20 mouse cellular contexts compared by ENCODE assay signal in the genomic region with DNA sequence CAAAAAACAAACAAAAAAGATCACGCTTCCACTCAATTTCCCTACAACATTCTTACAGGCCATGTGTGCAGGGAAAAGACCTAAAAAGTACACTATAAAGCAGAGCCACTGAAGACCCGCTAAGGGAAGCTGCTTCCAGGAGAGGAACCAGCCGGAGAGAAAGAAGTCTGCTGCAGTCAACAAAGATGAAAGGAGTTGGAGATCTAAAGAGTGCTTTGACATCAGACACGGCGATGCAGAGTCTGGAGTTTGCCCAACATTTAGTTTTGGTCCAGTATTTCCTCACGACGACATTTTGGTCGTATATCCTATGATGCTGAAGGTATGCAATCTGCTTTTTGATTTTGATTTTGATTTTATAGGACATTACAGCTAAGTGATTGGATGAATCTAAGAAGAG.
DNase-seq lines count a peak whose midpoint lies in the region; TF ChIP-seq lines count a peak whose summit lies in the region.
"Had no signal": no experiment of that assay in that cellular context is flagged by ENCODE, and none has a peak within 500 bp of the region (broad histone marks: within the 10 kb centered on the region; RNA-seq: fewer than 3 reads in every experiment).

No protein-coding gene starts in this region.

- no peak overlapping the region for H3K4me3 ChIP-seq in kidney, adult 2 months (ENCODE audit: insufficient read depth, low read depth, low read length)
- no peak overlapping the region for H3K4me3 ChIP-seq in left cerebral cortex, adult 2 months
- H3K4me3 ChIP-seq: embryonic facial prominence, embryonic 12.5 days; forebrain, embryonic 15.5 days; heart, adult 2 months; heart, embryonic 15.5 days; hindbrain, embryonic 10.5 days; hindbrain, embryonic 15.5 days had no signal

- 79% methylated on average over 8 of the region's 8 CpGs for WGBS in kidney, adult 2 months

- no peak overlapping the region for H3K27ac ChIP-seq in kidney, adult 2 months (ENCODE audit: insufficient read depth, low read depth, low read length)
- H3K27ac ChIP-seq in left cerebral cortex, adult 2 months: no peak overlapping the region
- H3K27ac ChIP-seq: embryonic facial prominence, embryonic 12.5 days; forebrain, embryonic 15.5 days; heart, adult 2 months; heart, embryonic 15.5 days; hindbrain, embryonic 10.5 days; hindbrain, embryonic 15.5 days had no signal

- TF ChIP-seq POLR2A in kidney, adult 2 months (IDR thresholded peaks at IDR 0.05; ENCODE audit: low read depth, low read length): no peak

- H3K4me1 ChIP-seq in kidney, adult 2 months (ENCODE audit: control insufficient read depth, insufficient read depth, low read length): peaks cover 5% of the 10 kb centered on the region
- H3K4me1 ChIP-seq: embryonic facial prominence, embryonic 12.5 days; forebrain, embryonic 15.5 days; hindbrain, embryonic 15.5 days had no signal

- H3K27me3 ChIP-seq in kidney, adult 2 months (replicated peaks; ENCODE audit: control insufficient read depth, insufficient read depth, low read length): no peaks in the 10 kb centered on the region
- H3K27me3 ChIP-seq: CH12.LX; embryonic facial prominence, embryonic 12.5 days; forebrain, embryonic 15.5 days; heart, embryonic 15.5 days; hindbrain, embryonic 15.5 days; Patski had no signal

- peaks cover 3% of the 10 kb centered on the region; the same call in 1 of the 2 replicates for H3K36me3 ChIP-seq in kidney, adult 2 months (ENCODE audit: control insufficient read depth, insufficient read depth, low read length)
- H3K36me3 ChIP-seq: forebrain, embryonic 15.5 days; heart, embryonic 15.5 days; hindbrain, embryonic 15.5 days had no signal

- no peak for TF ChIP-seq CTCF in kidney, adult 2 months (conservative IDR thresholded peaks at IDR 0.05; ENCODE audit: insufficient read depth, insufficient read length, low read depth, low read length)
- no peak for TF ChIP-seq CTCF in left cerebral cortex, adult 2 months (IDR thresholded peaks at IDR 0.05)

- DNase-seq in kidney, adult 18-20 months: peak; percentile 0
- no peak for DNase-seq in kidney, adult 2 months
- peak; percentile 58 for DNase-seq in CD4-positive helper T cell, adult 2 months (ENCODE audit: low read depth, low spot score)
- peak; percentile 37 for DNase-seq in CD4-positive, CD25-positive, alpha-beta regulatory T cell, adult 2 months (ENCODE audit: low read depth, low spot score)
- peak; percentile 71 for DNase-seq in naive thymus-derived CD4-positive, alpha-beta T cell, adult 2 months (ENCODE audit: low read depth)
- no peak for DNase-seq in left cerebral cortex, adult 2 months (ENCODE audit: extremely low spot score in 1 of 2, low spot score in 2 of 2)
- DNase-seq: adrenal gland, postnatal 14 days; cerebellum, adult 11-12 months; cerebellum, adult 9-10 months; cerebellum, postnatal 25 days; gastrocnemius, postnatal 10 days; heart, adult 2 months; heart, postnatal 14 days had no signal

- intact Hi-C loops in left cerebral cortex, adult 2 months (cut with DNase I): no loop called here

Comparison
In these comparisons a context has a peak if more than half of its experiments do, and no peak if none do; other contexts are left out.
1. DNase-seq: peak in kidney, adult 18-20 months (single experiment), CD4-positive helper T cell, adult 2 months (single experiment), CD4-positive, CD25-positive, alpha-beta regulatory T cell, adult 2 months (single experiment) and naive thymus-derived CD4-positive, alpha-beta T cell, adult 2 months (single experiment); none in kidney, adult 2 months (single experiment) and left cerebral cortex, adult 2 months (0 of 2).